Mouse (Mus musculus) layer of hippocampus, postnatal 10 days (tissue): Measurements from ENCODE around the gene Asnsd1. TPM values are rescaled to one million over a fixed set of nuclear protein-coding genes. Genes with fewer than 3 reads are reported as not detected.

Experiments
- total RNA-seq, 2 experiments: library from RNA; stranded (reverse); gene quantifications; 2 replicates each; pipeline ENCODE4 v1.2.3; 2021

The Asnsd1 gene
- total RNA-seq, 2 experiments from 2014 or later = 30.0 to 31.7 TPM

Other genes starting within 250 kb of the Asnsd1 start
- not detected for gene 1700019A02Rik, start 165.1 kb downstream of the Asnsd1 start, total RNA-seq
- 10 to 100 TPM; 10.8 to 11.1 TPM for gene Pms1, start 55.7 kb downstream of the Asnsd1 start, total RNA-seq
- gene Ormdl1, start 55.7 kb downstream of the Asnsd1 start, total RNA-seq = 1 to 10 TPM; 7.0 to 7.2 TPM
- not detected for gene Gm28778, start 55.6 kb downstream of the Asnsd1 start, total RNA-seq
- gene Osgepl1, start 39.1 kb downstream of the Asnsd1 start, total RNA-seq = 10 to 100 TPM; 18.7 to 20.3 TPM
- gene Asdurf, start 133 bp downstream of the Asnsd1 start, total RNA-seq = not detected
- under 1 TPM in 1 of 2 experiments, not detected in 1; 0.23 TPM for gene Gm28551, start 85 bp downstream of the Asnsd1 start, total RNA-seq